Mouse (Mus musculus) midbrain, postnatal 0 days (tissue): ENCODE measurements around the gene Mrpl52. TPM values are rescaled to one million over a fixed set of nuclear protein-coding genes. Genes with fewer than 3 reads are reported as not detected.

Experiments used
- ATAC-seq: fragments of 200-750 bp; cut with Nextera tagmentation; 2 replicates; pipeline ENCODE4 v1.8.0; 2017; ENCODE audit warnings: moderate number of reproducible peaks, mild to moderate bottlenecking, moderate TSS enrichment, moderate library complexity; ENCODE audit not compliant: low FRiP score
- DNase-seq: peaks from one replicate; pipeline ENCODE4 v3.0.0-alpha.2; 2015; ENCODE audit warnings: low spot score
- H3K27ac ChIP-seq: fragments of 300-500 bp; sonication (generic); 2 replicates; pipeline ENCODE4 v1.5.1; 2014; ENCODE audit warnings: low read depth, mild to moderate bottlenecking, low read length, mixed read lengths
- H3K27me3 ChIP-seq: fragments of 300-500 bp; sonication (generic); 2 replicates; pipeline ENCODE4 v1.6.1; 2014; ENCODE audit warnings: low read length, control low read depth, mixed read lengths; ENCODE audit not compliant: insufficient read depth
- H3K36me3 ChIP-seq: fragments of 300-500 bp; sonication (generic); 2 replicates; pipeline ENCODE4 v1.6.1; 2014; ENCODE audit warnings: low read length, control low read depth, mixed read lengths; ENCODE audit not compliant: insufficient read depth
- H3K4me1 ChIP-seq: fragments of 300-500 bp; sonication (generic); 2 replicates; pipeline ENCODE4 v1.6.1; 2014; ENCODE audit warnings: mild to moderate bottlenecking, control low read depth, antibody characterized with exemption, low read length, mixed read lengths; ENCODE audit not compliant: insufficient read depth
- H3K4me2 ChIP-seq: fragments of 300-500 bp; sonication (generic); 2 replicates; pipeline ENCODE4 v1.6.1; 2014; ENCODE audit warnings: low read depth, mild to moderate bottlenecking, low read length, mixed read lengths; ENCODE audit not compliant: poor library complexity, severe bottlenecking
- H3K4me3 ChIP-seq: fragments of 300-500 bp; sonication (generic); 2 replicates; pipeline ENCODE4 v1.5.1; 2014; ENCODE audit warnings: low read depth, mild to moderate bottlenecking, low read length, moderate library complexity
- H3K9ac ChIP-seq: fragments of 300-500 bp; sonication (generic); replicated peaks from 2 replicates; pipeline ENCODE4 v1.6.1; 2014; ENCODE audit warnings: mild to moderate bottlenecking, low read length, moderate library complexity, mixed read lengths; ENCODE audit not compliant: poor library complexity, severe bottlenecking
- H3K9me3 ChIP-seq: fragments of 300-500 bp; sonication (generic); 2 replicates; pipeline ENCODE4 v1.6.1; 2016; ENCODE audit warnings: low read length, control low read depth
- CTCF ChIP-seq: IDR thresholded peaks from 2 replicates; pipeline ENCODE4 v1.5.1; 2016; ENCODE audit warnings: antibody characterized with exemption, mild to moderate bottlenecking
- WGBS: fragments of 180-500 bp; shearing (Covaris S2); extraction: QIAGEN DNeasy Blood & Tissue Kit; methylation state at CpG from one replicate; pipeline ENCODE4 v1.1.7; 2014; 5-methylcytosine and 5-hydroxymethylcytosine counted together
- polyA plus RNA-seq: library from polyadenylated mRNA; unstranded; fragments of >200 nt; fragmentation: Nextera tagmentation; extraction: Ambion mirVana; gene quantifications from 2 replicates; pipeline ENCODE4 v1.2.1, GENCODE M21; 2015
- total RNA-seq: library from RNA; depleted of rRNA; stranded (reverse); fragments of >200 nt; gene quantifications from 2 replicates; pipeline ENCODE4 v1.2.3, GENCODE M21; 2014

Mrpl52 gene
- total and polyA plus RNA-seq, 2 experiments from 2014 or later, result 104 to 303 TPM

DNA sequence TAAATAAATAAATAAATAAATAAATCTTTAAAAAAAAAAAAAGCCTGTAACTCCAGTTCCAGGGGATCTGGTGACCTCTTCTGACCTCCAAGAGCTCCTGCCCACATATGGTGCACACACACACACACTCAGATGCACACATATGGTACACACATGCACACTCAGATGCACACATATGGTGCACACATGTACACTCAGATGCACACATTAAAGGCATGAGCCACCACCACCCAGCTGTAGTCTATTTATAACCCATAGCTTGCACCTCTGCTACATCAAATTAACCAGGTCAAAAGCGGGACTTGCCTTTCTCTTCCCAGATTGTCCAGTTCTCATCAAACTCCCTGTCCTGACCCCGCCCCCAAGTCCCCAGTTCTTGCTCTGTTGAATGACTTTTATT is 5.7 kb upstream of the Mrpl52 start:
- H3K27me3 ChIP-seq, result no peaks in the 10 kb centered on the region
- WGBS, result 88% methylated on average over 2 of the region's 2 CpGs
- H3K9me3 ChIP-seq, result no peaks in the 10 kb centered on the region
- no peak for TF ChIP-seq CTCF
- no peak overlapping the region for H3K4me3 ChIP-seq
- H3K4me1 ChIP-seq, result no peaks in the 10 kb centered on the region
- H3K9ac ChIP-seq, result no peak overlapping the region
- no peaks in the 10 kb centered on the region for H3K36me3 ChIP-seq
- H3K4me2 ChIP-seq, result no peak overlapping the region
- H3K27ac ChIP-seq, result no peak overlapping the region
- DNase-seq (no peak), ATAC-seq (no peak)

DNA sequence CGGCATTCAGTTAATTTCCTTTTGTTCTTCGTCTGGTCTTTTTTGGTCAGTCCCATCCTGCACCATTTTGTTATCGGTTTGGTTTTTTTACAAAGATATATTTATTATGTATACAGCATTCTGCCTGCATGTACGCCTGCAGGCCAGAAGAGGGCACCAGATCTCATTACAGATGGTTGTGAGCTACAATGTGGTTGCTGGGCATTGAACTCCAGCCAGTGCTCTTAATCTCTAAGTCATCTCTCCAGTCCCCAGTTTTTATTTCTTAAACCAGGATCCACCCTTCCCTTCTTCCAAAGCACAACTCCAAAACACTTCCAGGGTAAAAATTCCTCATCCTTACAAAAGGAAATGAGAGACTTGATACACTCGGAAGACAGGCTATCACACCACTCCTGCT is 3.3 kb upstream of the Mrpl52 start:
- no peaks in the 10 kb centered on the region for H3K27me3 ChIP-seq
- H3K27ac ChIP-seq, result no peak overlapping the region
- 60% methylated on average over 5 of the region's 5 CpGs for WGBS
- no peaks in the 10 kb centered on the region for H3K36me3 ChIP-seq
- H3K4me1 ChIP-seq, result peaks cover 5% of the 10 kb centered on the region; the same call in 1 of the 2 replicates
- no peak for ATAC-seq
- no peaks in the 10 kb centered on the region for H3K9me3 ChIP-seq
- TF ChIP-seq CTCF, result peak; percentile 69
- H3K4me3 ChIP-seq, result no peak overlapping the region
- H3K4me2 ChIP-seq, result no peak overlapping the region
- DNase-seq, result peak; percentile 33
- H3K9ac ChIP-seq, result no peak overlapping the region

DNA sequence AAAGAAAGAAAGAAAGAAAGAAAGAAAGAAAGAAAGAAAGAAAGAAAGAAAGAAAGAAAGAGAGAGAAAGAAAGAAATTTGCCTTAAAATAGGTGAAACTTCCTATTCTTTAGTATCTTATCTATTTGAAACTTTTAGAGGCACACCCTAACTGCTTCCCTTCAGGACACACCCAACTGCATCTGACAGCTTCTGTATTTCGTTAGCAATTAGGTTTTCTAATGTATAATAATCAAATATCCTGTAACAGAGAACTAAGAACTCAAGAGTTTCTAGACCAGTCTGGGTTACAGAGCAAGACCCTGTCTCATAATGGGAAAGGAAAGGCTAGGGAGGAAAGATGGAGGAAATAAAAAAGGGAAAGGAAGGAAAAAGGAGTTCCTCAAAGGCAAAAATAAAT is 2.1 kb upstream of the Mrpl52 start:
- no peaks in the 10 kb centered on the region for H3K27me3 ChIP-seq
- DNase-seq (no peak), ATAC-seq (no peak)
- no peak for TF ChIP-seq CTCF
- no peak overlapping the region for H3K27ac ChIP-seq
- peaks cover 4% of the 10 kb centered on the region; the same call in 1 of the 2 replicates for H3K36me3 ChIP-seq
- H3K4me1 ChIP-seq, result peaks cover 5% of the 10 kb centered on the region; the same call in 1 of the 2 replicates
- H3K9ac ChIP-seq, result no peak overlapping the region
- no peaks in the 10 kb centered on the region for H3K9me3 ChIP-seq
- no peak overlapping the region for H3K4me2 ChIP-seq
- no peak overlapping the region for H3K4me3 ChIP-seq
- WGBS, result 95% methylated on average over 1 of the region's 1 CpGs

DNA sequence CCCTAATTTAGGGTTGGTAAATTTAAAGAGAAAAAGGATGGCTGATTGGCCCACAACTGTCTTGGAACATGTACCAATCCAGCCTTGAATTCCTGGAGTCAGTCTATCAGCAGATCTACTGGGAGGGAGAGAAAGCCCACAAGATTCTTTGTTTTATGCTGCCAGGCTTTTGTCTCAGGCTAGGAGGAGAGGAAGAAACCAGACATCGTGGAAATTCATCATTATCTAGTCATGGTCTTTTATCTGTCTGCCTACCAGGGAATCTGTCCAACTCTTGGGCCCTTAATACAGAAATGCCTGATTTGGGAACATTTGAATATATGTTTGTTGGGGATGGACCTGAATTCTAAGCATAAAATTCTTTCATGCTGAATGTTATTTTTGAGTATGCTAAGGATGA is 1.2 kb upstream of the Mrpl52 start:
- DNase-seq, result no peak
- peak overlapping the region; percentile 93; the same call in 1 of the 2 replicates for H3K4me3 ChIP-seq

DNA sequence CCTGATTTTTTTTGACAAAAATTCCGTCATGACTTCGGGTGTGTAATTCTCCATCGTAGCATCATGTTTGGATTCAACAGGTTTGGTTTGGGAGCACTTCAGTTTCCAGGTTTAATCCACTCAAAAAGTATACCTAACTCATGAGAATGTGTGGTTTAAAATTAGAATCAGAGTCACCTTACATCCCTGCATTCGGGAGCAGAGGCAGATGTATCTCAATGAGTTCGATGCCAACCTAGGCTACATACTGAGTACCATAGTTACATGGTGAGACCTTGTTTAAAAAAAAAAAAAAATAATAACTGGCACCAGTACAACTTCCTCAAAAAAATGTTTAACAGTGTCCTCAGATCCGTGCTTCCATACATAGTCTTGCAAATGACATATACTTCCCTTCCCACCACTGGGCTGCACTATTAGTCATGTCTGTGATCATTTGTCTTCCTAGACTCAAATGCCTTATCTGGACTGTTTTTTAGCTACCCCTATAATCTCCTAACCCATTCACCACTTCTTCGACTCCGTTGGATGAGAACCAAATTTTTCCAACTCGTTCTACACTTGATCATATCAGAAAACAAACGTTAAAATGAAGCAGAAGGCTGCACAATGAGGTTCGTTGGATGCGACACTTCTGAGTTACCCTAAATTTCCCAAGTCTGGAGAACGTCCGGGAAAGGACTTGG is 563 bp upstream of the Mrpl52 start:
- peak; percentile 44; the same call in 1 of the 2 replicates for ATAC-seq
- peaks cover 5% of the 10 kb centered on the region; the same call in 1 of the 2 replicates for H3K4me1 ChIP-seq
- no peaks in the 10 kb centered on the region for H3K27me3 ChIP-seq
- peak overlapping the region; percentile 92 for H3K27ac ChIP-seq
- peak overlapping the region; percentile 71 for H3K4me2 ChIP-seq
- 0 out of 2 replicates have a peak, but pooled peaks have one; percentile 7 for TF ChIP-seq CTCF
- H3K9ac ChIP-seq, result peak overlapping the region; percentile 86
- WGBS, result 33% methylated on average over 14 of the region's 14 CpGs
- H3K36me3 ChIP-seq, result peaks cover 5% of the 10 kb centered on the region; the same call in 1 of the 2 replicates
- DNase-seq, result no peak
- no peaks in the 10 kb centered on the region for H3K9me3 ChIP-seq
- peak overlapping the region; percentile 93 for H3K4me3 ChIP-seq

More for the DNA sequence above, 1.2 kb upstream of the Mrpl52 start:
- H3K36me3 ChIP-seq, result peaks cover 5% of the 10 kb centered on the region; the same call in 1 of the 2 replicates
- H3K27me3 ChIP-seq, result no peaks in the 10 kb centered on the region
- H3K27ac ChIP-seq, result no peak overlapping the region
- WGBS, result 75% methylated on average over 1 of the region's 1 CpGs
- no peak for TF ChIP-seq CTCF
- no peak for ATAC-seq
- H3K9me3 ChIP-seq, result no peaks in the 10 kb centered on the region
- H3K9ac ChIP-seq, result no peak overlapping the region
- peak overlapping the region; percentile 71 for H3K4me2 ChIP-seq
- H3K4me1 ChIP-seq, result peaks cover 5% of the 10 kb centered on the region; the same call in 1 of the 2 replicates

DNA sequence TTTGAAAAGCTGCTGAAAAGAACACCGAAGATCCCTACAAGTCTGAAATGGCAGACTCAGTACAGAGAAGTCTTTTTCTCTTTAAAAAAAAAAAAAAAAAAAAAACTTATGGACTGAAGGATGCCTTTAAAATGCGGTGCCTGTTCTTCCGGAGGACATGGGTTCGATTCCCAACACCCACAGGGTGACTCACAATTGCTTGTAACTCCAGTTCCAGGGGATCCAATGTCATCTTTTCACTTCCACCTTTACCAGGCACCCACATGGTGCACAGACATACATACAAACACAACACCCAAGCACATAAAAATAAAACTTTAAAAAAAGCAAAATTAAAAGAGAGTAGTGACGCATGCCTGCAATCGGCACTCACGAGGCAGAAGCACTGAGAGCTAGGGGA is 987 bp downstream of the Mrpl52 start:
- Histone ChIP-seq H3K36me3 (peaks cover 5% of the 10 kb centered on the region; the same call in 1 of the 2 replicates), H3K9me3 (no peaks in the 10 kb centered on the region), H3K4me1 (peaks cover 5% of the 10 kb centered on the region; the same call in 1 of the 2 replicates), H3K9ac (no peak overlapping the region), H3K4me2 (peak overlapping the region; percentile 71), H3K4me3 (peak overlapping the region; percentile 93), H3K27me3 (no peaks in the 10 kb centered on the region), H3K27ac (no peak overlapping the region)
- no peak for ATAC-seq
- WGBS, result 91% methylated on average over 7 of the region's 7 CpGs
- TF ChIP-seq CTCF, result no peak
- no peak for DNase-seq
